Mouse (Mus musculus) thymus, adult 2 months (tissue): ENCODE results near the gene Crip2.

Experiments
- CTCF ChIP-seq: fragments of 200-500 bp; IDR thresholded peaks from 2 replicates; pipeline ENCODE4 v1.5.1; 2012; ENCODE audit warnings: mild to moderate bottlenecking, control low read depth, low read length, moderate library complexity, borderline replicate concordance; ENCODE audit not compliant: control insufficient read depth, poor library complexity, insufficient read depth; ENCODE audit errors: extremely low read depth
- POLR2A ChIP-seq: fragments of 200-500 bp; IDR thresholded peaks from 2 replicates; pipeline ENCODE4 v1.6.1; 2012; ENCODE audit warnings: mild to moderate bottlenecking, low read length, control low read depth, moderate library complexity; ENCODE audit not compliant: control insufficient read depth, poor library complexity, insufficient read depth; ENCODE audit errors: extremely low read depth

GRCm38 (mm10) chr12:113140616-113141411 is 778 bp downstream of the Crip2 start:
- TF ChIP-seq CTCF (no peak), POLR2A (no peak)
